Mouse (Mus musculus) embryonic facial prominence, embryonic 11.5 days (tissue): ENCODE measurements around the gene Mus81. TPM values are rescaled to one million over a fixed set of nuclear protein-coding genes. Genes with fewer than 3 reads are reported as not detected.

Experiments used
- ATAC-seq: fragments of 200-750 bp; cut with Nextera tagmentation; replicated peaks from 2 replicates; pipeline ENCODE4 v1.8.0; 2017; ENCODE audit warnings: low read depth; ENCODE audit not compliant: insufficient number of reproducible peaks, low FRiP score, low TSS enrichment
- DNase-seq: peaks from one replicate; pipeline ENCODE4 v3.0.0-alpha.2; 2015; ENCODE audit warnings: low spot score
- H3K27ac ChIP-seq: fragments of 300-500 bp; sonication (generic); replicated peaks from 2 replicates; pipeline ENCODE4 v1.5.1; 2014; ENCODE audit warnings: mild to moderate bottlenecking, low read depth, low read length, control low read depth
- H3K27me3 ChIP-seq: fragments of 300-500 bp; sonication (generic); 2 replicates; pipeline ENCODE4 v1.6.1; 2014; ENCODE audit warnings: mild to moderate bottlenecking, low read length, moderate library complexity, mixed read lengths; ENCODE audit not compliant: control insufficient read depth, insufficient read depth
- H3K36me3 ChIP-seq: fragments of 300-500 bp; sonication (generic); replicated peaks from 2 replicates; pipeline ENCODE4 v1.6.1; 2014; ENCODE audit warnings: low read depth, mild to moderate bottlenecking, low read length, moderate library complexity, mixed read lengths; ENCODE audit not compliant: control insufficient read depth, insufficient read depth
- H3K4me1 ChIP-seq: fragments of 300-500 bp; sonication (generic); 2 replicates; pipeline ENCODE4 v1.6.1; 2014; ENCODE audit warnings: low read length, mixed read lengths; ENCODE audit not compliant: control insufficient read depth, insufficient read depth
- H3K4me2 ChIP-seq: fragments of 300-500 bp; sonication (generic); 2 replicates; pipeline ENCODE4 v1.6.1; 2014; ENCODE audit warnings: low read depth, mild to moderate bottlenecking, control low read depth, low read length, moderate library complexity
- H3K4me3 ChIP-seq: fragments of 300-500 bp; sonication (generic); 2 replicates; pipeline ENCODE4 v1.5.1; 2014; ENCODE audit warnings: low read depth, low read length, control low read depth
- H3K9ac ChIP-seq: fragments of 300-500 bp; sonication (generic); replicated peaks from 2 replicates; pipeline ENCODE4 v1.6.1; 2014; ENCODE audit warnings: mild to moderate bottlenecking, control low read depth, low read length
- H3K9me3 ChIP-seq: fragments of 300-500 bp; sonication (generic); replicated peaks from 2 replicates; pipeline ENCODE4 v1.6.1; 2016; ENCODE audit warnings: mild to moderate bottlenecking, low read length, inconsistent platforms, mixed read lengths; ENCODE audit not compliant: control insufficient read depth
- WGBS: fragments of 180-500 bp; shearing (Covaris S2); extraction: QIAGEN DNeasy Blood & Tissue Kit; methylation state at CpG from one replicate; pipeline ENCODE4 v1.1.7; 2014; 5-methylcytosine and 5-hydroxymethylcytosine counted together
- polyA plus RNA-seq: library from polyadenylated mRNA; unstranded; fragments of >200 nt; fragmentation: Nextera tagmentation; extraction: Ambion mirVana; gene quantifications from 2 replicates; pipeline ENCODE4 v1.2.1, GENCODE M21; 2014

Mus81 gene
- polyA plus RNA-seq, result 29.6 and 39.2 TPM in 2 replicates

DNA sequence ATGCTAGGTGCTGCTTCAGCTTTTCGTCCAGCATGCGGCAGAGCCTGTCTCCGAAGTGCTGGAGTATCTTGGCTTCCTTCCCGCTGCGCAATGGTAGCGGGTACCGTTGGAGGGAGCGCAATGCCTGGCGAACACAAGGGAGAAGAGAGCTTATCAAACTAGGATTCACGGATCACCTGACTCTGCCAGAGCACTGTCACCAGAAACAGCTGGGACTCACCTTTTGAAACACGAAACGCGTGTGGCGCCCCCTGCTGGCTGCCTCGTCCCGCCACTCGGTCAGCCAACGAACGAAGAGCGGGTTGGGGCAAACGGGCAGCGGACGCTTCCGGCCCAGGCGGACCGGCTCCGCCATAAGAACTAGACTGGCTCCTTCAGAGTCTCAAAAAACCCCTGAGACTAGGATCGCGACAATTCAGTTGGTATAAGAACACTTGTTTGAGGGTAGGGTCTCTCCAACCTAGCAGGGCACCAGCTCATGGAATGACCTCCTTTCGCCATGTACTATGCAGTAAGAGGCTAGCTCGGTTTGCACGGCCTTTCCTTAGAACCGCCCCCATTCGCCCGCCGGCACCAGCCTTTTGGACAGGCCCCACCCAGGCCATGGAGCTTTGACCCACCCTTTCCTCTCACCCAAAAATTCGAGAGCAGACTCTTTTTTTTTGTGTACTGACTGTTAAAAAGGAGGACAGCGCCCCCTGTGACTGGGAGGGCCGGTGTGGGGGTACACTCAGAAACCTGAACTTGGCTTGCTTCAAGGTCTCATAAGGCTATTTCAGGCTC, at the start of gene Mus81:
Gene Mus81, minus strand, starts transcription at position 635 of the 783 bp plus-strand sequence.
- Histone ChIP-seq H3K4me2 (peak within 1 kb of the TSS; percentile 81), H3K36me3 (peaks cover 4% of the 10 kb centered on the region), H3K4me1 (no peaks in the 10 kb centered on the region), H3K4me3 (peak within 1 kb of the TSS; percentile 48), H3K27me3 (no peaks in the 10 kb centered on the region), H3K9ac (peak within 1 kb of the TSS; percentile 75), H3K9me3 (no peaks in the 10 kb centered on the region), H3K27ac (peak within 1 kb of the TSS; percentile 99)
- under 1% methylated on average over 39 of the region's 39 CpGs for WGBS
- DNase-seq (peak; percentile 97), ATAC-seq (peak; percentile 72)

GRCm38 (mm10) chr19:5532520-5532919, 44.3 kb upstream of the Mus81 start:
- Histone ChIP-seq H3K9ac (no peak overlapping the region), H3K4me2 (no peak overlapping the region), H3K9me3 (no peaks in the 10 kb centered on the region), H3K4me3 (no peak overlapping the region), H3K27ac (no peak overlapping the region), H3K4me1 (no peaks in the 10 kb centered on the region), H3K36me3 (no peaks in the 10 kb centered on the region), H3K27me3 (no peaks in the 10 kb centered on the region; the same call in 1 of the 2 replicates)
- WGBS, result 71% methylated on average over 8 of the region's 8 CpGs
- DNase-seq (no peak), ATAC-seq (no peak)

DNA sequence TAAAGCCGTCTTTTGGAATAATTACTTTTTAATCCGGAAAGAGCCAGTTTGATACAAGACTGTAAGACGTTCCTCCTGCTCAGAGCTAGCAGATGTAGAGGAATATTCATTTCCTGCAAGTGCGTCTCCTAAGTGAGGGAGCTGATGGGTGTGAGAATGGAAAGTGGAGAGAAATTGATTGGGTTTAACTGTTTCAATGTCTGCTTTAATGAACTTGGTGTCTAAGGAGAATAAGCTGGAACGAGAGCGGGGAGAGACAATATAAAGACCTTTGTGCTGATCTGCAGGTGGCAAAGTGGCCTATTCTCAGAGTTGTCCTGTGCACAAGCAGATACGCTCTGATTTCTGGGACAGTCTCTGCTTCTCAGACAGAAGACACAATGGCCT, 41.9 kb upstream of the Mus81 start:
- Histone ChIP-seq H3K27ac (no peak overlapping the region), H3K36me3 (no peaks in the 10 kb centered on the region), H3K9ac (no peak overlapping the region), H3K27me3 (no peaks in the 10 kb centered on the region; the same call in 1 of the 2 replicates), H3K9me3 (no peaks in the 10 kb centered on the region), H3K4me2 (no peak overlapping the region), H3K4me3 (no peak overlapping the region), H3K4me1 (no peaks in the 10 kb centered on the region)
- DNase-seq (no peak), ATAC-seq (no peak)
- WGBS, result 53% methylated on average over 7 of the region's 7 CpGs

GRCm38 (mm10) chr19:5529325-5530137, 41.3 kb upstream of the Mus81 start:
- WGBS, result 15% methylated on average over 20 of the region's 20 CpGs
- ATAC-seq, result peak; percentile 95
- H3K27ac ChIP-seq, result no peak overlapping the region
- H3K9ac ChIP-seq, result no peak overlapping the region
- no peaks in the 10 kb centered on the region for H3K4me1 ChIP-seq
- no peak overlapping the region for H3K4me2 ChIP-seq
- peak; percentile 96 for DNase-seq
- no peaks in the 10 kb centered on the region; the same call in 1 of the 2 replicates for H3K27me3 ChIP-seq
- no peaks in the 10 kb centered on the region for H3K9me3 ChIP-seq
- H3K4me3 ChIP-seq, result no peak overlapping the region
- H3K36me3 ChIP-seq, result no peaks in the 10 kb centered on the region

GRCm38 (mm10) chr19:5525204-5525603, 37.0 kb upstream of the Mus81 start:
- ATAC-seq (no peak), DNase-seq (no peak)
- 66% methylated on average over 5 of the region's 5 CpGs for WGBS
- Histone ChIP-seq H3K4me3 (no peak overlapping the region), H3K9ac (no peak overlapping the region), H3K27ac (no peak overlapping the region), H3K4me1 (no peaks in the 10 kb centered on the region), H3K36me3 (no peaks in the 10 kb centered on the region), H3K4me2 (no peak overlapping the region), H3K27me3 (no peaks in the 10 kb centered on the region; the same call in 1 of the 2 replicates), H3K9me3 (no peaks in the 10 kb centered on the region)

DNA sequence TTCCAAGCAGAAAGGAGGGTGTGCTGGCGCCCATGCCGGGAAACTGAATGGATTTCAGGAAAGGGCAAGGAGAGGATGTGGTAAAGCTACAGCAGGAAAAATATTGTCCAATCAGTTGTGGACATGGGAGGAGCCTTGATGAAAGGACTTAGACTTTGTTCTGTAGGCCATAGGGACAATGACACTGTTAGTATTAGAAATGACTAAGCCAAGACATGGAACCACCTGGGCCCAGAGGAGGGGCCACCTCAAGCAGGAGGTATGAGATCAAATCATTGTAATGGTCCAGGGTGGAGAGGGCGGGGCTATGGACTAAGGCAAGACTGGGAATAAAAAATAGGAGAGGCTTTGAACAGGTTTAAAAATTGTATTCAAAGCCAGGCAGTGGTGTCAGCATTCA, 30.5 kb upstream of the Mus81 start:
- WGBS, result 78% methylated on average over 3 of the region's 3 CpGs

DNA sequence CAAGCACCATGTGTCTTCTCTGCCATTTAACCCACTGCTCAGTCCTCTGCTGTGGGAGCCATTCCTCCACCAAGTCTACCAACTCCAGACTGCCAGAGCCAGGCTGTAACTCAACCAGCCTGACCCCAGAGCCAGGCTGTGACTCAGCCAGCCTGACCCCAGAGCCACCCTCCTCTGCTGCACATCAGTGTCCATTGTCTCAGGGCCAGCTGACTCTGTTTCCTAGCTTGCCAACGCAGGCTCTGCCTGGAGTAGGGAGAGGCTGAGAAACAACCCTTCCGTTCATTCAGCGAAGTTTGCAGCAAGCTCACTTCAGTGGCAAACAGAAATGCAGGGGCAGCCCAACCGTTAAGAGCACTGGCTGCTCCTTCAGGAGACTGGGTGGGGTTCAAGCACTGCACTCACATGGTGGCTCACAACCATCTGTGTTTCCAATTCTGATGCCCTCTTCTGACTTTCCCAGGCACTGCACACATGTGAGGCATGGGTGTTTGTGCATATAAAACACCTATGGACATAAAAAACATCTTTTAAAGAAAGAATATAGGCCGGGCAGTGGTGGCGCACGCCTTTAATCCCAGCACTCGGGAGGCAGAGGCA, 28.8 kb upstream of the Mus81 start:
- Histone ChIP-seq H3K4me3 (no peak overlapping the region), H3K4me1 (no peaks in the 10 kb centered on the region), H3K27ac (no peak overlapping the region), H3K4me2 (no peak overlapping the region), H3K36me3 (no peaks in the 10 kb centered on the region), H3K27me3 (no peaks in the 10 kb centered on the region), H3K9ac (no peak overlapping the region), H3K9me3 (no peaks in the 10 kb centered on the region)
- ATAC-seq (no peak), DNase-seq (no peak)
- 78% methylated on average over 8 of the region's 8 CpGs for WGBS

More for the DNA sequence above, 30.5 kb upstream of the Mus81 start:
- Histone ChIP-seq H3K9me3 (no peaks in the 10 kb centered on the region), H3K36me3 (no peaks in the 10 kb centered on the region), H3K27ac (no peak overlapping the region), H3K4me2 (no peak overlapping the region), H3K9ac (no peak overlapping the region), H3K4me1 (no peaks in the 10 kb centered on the region), H3K27me3 (no peaks in the 10 kb centered on the region), H3K4me3 (no peak overlapping the region)
- ATAC-seq (no peak), DNase-seq (no peak)
